Mouse (Mus musculus) embryo, embryonic 10.5 days (tissue): ENCODE measurements around the gene Gm37240.

Source experiments
- DNase-seq: peaks from one replicate; pipeline ENCODE4 v3.0.0-alpha.2; 2015; ENCODE audit warnings: low spot score

Gm37240 gene

DNA sequence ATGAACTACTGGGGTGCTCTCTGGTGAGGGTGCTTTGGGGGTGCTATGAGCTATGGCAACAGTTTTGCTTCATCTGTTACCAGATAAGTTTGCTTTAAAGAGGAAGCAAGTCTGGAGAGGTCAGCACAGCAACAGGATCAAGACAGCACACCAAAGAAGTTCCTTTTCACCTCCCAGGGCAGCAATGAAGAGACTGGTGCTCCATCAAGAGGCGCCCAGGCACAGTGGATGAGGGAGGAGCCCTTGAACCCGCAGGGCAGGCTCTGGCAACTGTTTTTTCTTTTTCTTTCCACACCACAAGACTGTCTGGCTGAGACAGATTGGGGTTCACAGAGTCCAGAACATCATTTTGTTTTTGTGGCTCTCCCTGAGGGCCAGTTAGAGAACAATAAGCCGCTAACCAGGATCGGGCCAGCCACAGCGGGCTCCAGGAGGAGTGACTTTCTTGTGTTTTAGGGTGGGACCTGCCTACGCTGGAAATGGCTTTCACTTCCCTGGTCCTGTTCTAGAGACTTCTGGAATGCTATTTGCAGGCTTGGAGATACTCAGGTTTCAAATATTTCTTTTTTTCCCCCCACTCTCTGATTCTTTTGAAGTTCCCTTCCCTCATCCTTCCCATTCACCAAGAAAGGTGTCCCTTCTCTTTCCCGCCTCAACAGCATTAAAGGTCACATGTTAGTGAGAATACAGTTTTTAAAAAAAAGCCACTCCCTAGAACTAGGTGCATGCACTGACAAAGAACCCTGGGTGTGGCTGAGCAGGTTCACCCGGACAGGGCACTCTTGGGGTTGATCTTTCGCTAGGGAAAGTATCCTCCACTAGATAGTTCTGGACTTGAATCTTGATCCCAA is 1241.9 kb downstream of the Gm37240 start:
- DNase-seq: no peak

DNA sequence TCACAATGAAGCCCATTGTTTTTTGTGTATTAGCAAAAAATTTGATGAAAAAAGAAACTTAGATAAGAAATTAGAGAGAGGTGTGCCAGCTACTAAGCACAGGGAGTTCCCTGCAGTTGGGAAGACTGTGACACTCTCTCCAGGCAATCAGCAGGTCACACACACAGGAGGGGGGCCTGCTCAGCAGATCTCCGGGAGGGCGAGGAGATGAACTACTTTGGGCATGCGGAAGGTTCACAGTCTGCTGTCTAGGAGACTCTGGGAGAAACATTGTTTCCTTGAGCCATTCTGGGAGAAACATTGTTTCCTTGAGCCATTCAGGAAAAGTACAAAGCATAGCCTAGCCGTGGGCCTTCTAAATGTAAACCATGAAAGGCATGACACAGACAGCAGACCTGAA is 1244.4 kb downstream of the Gm37240 start:
- DNase-seq: no peak

- DNase-seq: no peak
Measured at GRCm38 (mm10) chr3:84641391-84641790, 1245.9 kb downstream of the Gm37240 start.

GRCm38 (mm10) chr3:84640536-84640935 is 1246.8 kb downstream of the Gm37240 start:
- no peak for DNase-seq

GRCm38 (mm10) chr3:84639767-84640500 is 1247.4 kb downstream of the Gm37240 start:
- no peak for DNase-seq

- no peak for DNase-seq
Measured at GRCm38 (mm10) chr3:84638858-84639257, 1248.5 kb downstream of the Gm37240 start.

GRCm38 (mm10) chr3:84637890-84638578 is 1249.3 kb downstream of the Gm37240 start:
- DNase-seq: no peak

- DNase-seq: no peak
Measured at GRCm38 (mm10) chr3:84637095-84637494, 1250.2 kb downstream of the Gm37240 start.

GRCm38 (mm10) chr3:84631586-84631985 is 1255.7 kb downstream of the Gm37240 start:
- DNase-seq: no peak

- no peak for DNase-seq
Measured at GRCm38 (mm10) chr3:84622026-84622425, 1265.3 kb downstream of the Gm37240 start.

DNA sequence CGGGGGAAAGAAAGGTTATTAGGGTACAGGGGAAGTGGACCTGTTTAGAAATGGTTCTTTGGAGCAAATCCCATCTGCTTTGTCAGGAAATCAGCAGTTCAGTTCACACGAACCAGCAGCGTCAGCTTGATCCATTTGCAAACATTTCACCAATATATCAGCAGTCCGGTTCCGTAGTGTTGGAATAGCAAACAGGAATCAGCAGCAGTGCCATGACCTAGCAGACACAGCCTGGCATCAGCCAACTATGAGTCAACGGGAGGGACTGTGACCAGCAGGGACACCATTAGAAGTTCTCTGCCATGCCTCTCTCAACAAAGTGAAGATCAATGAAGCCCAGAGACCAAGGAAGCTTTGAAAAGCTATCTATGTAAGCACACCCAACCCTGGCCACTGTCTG is 1267.6 kb downstream of the Gm37240 start:
- DNase-seq: no peak

DNA sequence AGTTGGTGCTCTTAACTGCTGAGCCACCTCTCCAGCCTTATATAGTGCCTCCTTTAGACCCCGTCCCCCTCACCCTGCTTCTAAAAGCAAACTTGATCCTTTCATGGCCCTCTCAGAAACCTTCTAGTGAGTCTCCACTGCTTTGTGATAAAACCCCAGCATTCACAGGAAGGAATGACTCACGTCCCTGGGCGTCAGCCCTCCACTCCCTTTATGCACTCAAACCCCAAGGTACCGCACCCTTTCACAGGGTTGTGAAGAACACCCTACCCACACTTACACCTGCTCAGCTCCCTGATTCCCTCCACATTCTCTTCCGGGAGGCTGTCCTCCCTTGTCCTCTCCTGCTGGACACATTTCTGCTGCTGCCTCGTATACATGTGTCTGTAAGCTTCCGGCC is 1268.3 kb downstream of the Gm37240 start:
- DNase-seq: no peak

- no peak for DNase-seq
Measured at GRCm38 (mm10) chr3:84618627-84619026, 1268.7 kb downstream of the Gm37240 start.

GRCm38 (mm10) chr3:84615856-84616225 is 1271.5 kb downstream of the Gm37240 start:
- DNase-seq: no peak

GRCm38 (mm10) chr3:84615050-84615855 is 1272.1 kb downstream of the Gm37240 start:
- peak; percentile 74 for DNase-seq

DNA sequence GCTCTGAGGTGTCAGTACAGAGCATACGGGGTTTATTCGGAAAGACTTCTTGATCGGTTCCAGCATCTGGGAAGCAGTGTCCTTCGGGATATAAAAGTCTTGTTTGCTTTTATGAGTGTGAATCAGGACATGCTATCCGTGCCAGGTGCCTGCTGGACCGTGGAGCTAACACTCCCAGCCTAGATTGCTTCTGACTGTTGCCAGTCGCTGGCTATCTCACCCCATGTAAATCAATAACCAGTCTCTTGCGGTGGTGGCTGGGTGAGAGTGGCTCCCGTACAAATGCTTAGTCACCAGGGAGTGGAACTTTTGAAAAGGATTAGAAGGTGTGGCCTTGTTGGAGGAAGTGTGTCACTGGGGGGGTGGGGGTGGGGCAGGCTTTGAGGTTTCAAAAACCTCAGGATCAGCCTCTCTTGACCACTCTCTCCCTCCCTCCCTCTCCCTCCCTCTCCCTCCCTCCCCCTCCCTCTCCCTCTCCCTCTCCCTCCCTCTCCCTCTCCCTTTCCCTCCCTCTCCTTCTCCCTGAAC is 1277.1 kb downstream of the Gm37240 start:
- DNase-seq: no peak

DNA sequence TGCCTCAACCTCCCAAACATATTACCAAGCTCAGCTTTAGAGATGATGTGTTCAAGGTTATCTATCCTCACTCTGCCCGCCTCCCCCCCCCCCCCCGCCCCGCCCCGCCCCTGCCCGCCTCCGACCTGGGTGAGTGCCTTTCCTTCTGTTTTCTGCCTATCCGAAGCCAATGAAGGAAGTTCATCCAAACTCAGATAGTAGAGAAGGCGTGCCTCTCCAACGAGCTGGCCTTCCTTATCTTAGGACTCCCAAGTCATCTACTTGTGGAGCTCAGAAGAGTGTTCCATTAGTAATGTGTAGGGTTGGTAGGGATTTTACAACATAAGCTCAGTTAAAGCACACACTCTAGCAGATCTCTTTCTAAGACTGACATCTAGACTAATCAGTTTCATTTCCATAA is 1284.1 kb downstream of the Gm37240 start:
- DNase-seq: no peak

DNA sequence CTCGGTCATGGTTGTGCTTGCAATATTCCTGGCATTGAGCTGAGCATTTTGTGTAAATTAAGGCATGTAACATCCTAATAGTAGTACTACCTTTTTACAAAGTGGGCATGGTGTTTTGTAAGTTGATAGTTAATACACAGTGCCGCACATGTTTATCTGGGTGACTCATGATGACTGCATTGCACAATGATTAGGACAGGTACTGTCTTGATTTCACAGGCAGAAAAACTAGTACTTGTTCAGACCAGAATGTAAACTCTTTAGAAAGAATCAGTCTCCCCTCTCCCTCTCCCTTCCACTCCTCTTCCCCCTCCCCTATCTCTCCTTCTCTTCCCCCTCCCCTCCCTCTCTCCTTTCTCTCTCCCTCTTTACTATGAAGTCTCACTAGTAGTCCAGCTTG is 1284.6 kb downstream of the Gm37240 start:
- DNase-seq: no peak

DNA sequence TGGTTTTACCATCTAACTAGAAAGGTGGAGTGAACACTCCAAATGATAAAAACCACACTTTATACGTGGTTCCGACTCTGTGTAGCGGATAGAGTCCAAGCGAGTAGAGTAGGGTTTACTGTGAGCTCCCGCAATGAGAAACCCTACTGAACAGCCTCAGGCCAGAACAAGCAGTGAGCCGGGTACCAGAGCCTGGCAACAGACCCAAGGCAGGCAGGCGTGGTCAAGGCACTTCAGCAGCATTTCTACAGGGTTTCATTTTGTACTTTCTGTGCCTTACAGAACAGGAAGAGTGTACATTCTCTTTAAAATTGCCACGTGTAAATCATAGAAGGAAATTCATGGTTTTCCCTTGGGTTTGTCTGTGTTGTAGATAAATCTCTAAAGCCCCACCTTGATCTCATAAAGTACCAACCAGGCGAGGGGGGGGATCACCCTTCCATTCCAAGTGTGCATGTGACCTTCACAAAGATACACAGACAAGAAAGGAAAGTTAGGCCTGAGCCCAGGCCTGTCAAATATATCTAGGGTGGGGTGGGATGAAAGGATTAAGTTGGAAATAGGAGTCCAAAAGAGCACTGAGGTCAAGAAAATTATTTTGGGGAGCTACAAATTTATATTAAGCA is 1285.3 kb downstream of the Gm37240 start:
- DNase-seq: no peak

GRCm38 (mm10) chr3:84598756-84599155 is 1288.6 kb downstream of the Gm37240 start:
- no peak for DNase-seq
